Mouse (Mus musculus): Measurements from ENCODE around the gene Dapp1. TPM values are rescaled to one million over a fixed set of nuclear protein-coding genes. Genes with fewer than 3 reads are reported as not detected.

Dapp1 gene
- 63.9 TPM for polyA plus RNA-seq (2017; shearing (Covaris generic))

DNA sequence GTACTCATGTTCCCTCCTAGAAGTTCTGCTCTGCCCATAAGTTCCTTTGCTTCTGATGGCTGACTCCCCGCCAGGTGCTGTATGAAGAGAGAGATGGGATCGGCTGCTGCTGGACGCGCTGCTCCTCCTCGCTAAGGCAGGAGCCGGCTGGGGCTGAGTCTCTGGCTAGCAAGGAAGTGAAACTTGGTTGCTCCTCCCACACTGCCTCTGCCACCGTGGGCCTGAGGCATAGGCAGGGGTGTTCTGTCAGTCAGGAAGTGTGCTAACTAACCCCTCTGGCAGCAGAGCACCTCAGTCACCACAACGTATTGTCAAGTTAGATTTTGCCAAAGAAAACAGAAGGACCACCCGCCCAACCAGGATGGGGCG lies at the start of gene Dapp1:
Gene Dapp1 (minus strand): TSS at position 164 of the 369 bp plus-strand sequence.

DNA sequence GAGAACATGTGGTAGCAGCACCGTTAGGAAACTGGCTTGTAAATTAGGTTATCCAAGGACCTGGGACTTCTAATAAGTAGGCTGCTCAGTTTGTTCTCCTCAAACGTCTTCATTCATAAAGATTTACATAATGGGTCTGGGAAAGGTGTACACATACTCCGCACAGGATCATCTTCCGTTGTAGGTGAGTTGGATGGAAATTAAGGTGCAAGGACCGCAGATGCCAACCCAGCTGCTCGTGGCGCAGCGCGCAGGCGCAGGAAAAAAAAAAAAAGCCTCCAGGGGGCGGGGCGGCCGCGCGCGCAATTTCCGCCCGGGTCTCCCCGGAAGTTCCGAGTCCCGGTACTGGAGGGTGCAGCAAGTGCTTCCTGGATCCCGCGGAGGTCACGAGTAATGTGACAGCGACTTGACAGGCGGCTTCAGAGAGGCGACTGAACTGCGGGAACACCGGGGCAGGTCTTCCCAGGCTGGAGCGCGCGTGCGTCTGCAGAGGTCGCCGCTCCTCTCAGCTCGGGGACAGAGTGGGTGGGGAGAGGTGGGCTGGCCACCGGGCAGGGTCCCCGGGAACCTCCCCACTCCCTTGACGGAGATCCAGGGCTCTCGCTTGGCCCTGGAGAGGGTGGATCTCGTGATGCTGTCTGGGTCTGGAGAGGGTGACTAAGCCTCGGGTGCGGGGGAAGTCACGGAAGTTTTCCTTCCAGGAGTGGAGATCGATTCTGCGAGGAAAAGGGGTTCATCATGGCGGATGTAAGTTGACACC lies 63.0 kb downstream of the Dapp1 start, which contains the start of gene Lamtor3:
Gene Lamtor3 (plus strand): TSS at position 335 of the 760 bp plus-strand sequence.

Other genes with a start within 250 kb of the Dapp1 start
- 1,063 TPM for gene H2afz, start 117.1 kb downstream of the Dapp1 start, polyA plus RNA-seq (2017; shearing (Covaris generic))
- gene Dnajb14, start 113.9 kb downstream of the Dapp1 start, polyA plus RNA-seq (2017; shearing (Covaris generic)): 9.4 TPM
- 73.1 TPM for gene Lamtor3, start 63.0 kb downstream of the Dapp1 start, polyA plus RNA-seq (2017; shearing (Covaris generic))
- not detected for gene 1110002E22Rik, start 83.5 kb upstream of the Dapp1 start, polyA plus RNA-seq (2017; shearing (Covaris generic))
- not detected for gene Gm5105, start 85.8 kb upstream of the Dapp1 start, polyA plus RNA-seq (2017; shearing (Covaris generic))
- gene Trmt10a, start 161.9 kb upstream of the Dapp1 start, polyA plus RNA-seq (2017; shearing (Covaris generic)): 3.3 TPM
- gene Mttp, start 163.4 kb upstream of the Dapp1 start, polyA plus RNA-seq (2017; shearing (Covaris generic)): 3.0 TPM
- not detected for gene 4930579F01Rik, start 212.3 kb upstream of the Dapp1 start, polyA plus RNA-seq (2017; shearing (Covaris generic))
- gene Adh7, start 236.2 kb upstream of the Dapp1 start, polyA plus RNA-seq (2017; shearing (Covaris generic)): 0.77 TPM

Measured in effector memory CD4-positive, alpha-beta T cell, adult 7 months (primary cell).